Mouse (Mus musculus) hindbrain, embryonic 15.5 days (tissue): Measurements from ENCODE around the gene Agpat1. TPM values are rescaled to one million over a fixed set of nuclear protein-coding genes. Genes with fewer than 3 reads are reported as not detected.

ENCODE experiments used
- ATAC-seq: fragments of 200-750 bp; cut with Nextera tagmentation; 2 replicates; pipeline ENCODE4 v1.8.0; 2017; ENCODE audit warnings: low read depth, moderate number of reproducible peaks, moderate TSS enrichment; ENCODE audit not compliant: low FRiP score
- H3K27ac ChIP-seq: fragments of 300-500 bp; sonication (generic); replicated peaks from 2 replicates; pipeline ENCODE4 v1.5.1; 2015; ENCODE audit warnings: mild to moderate bottlenecking, inconsistent platforms
- H3K27me3 ChIP-seq: fragments of 300-500 bp; sonication (generic); 2 replicates; pipeline ENCODE4 v1.6.1; 2015; ENCODE audit warnings: control low read depth, inconsistent platforms
- H3K36me3 ChIP-seq: fragments of 300-500 bp; sonication (generic); 2 replicates; pipeline ENCODE4 v1.6.1; 2015; ENCODE audit warnings: control low read depth, inconsistent platforms
- H3K4me1 ChIP-seq: fragments of 300-500 bp; sonication (generic); replicated peaks from 2 replicates; pipeline ENCODE4 v1.6.1; 2015; ENCODE audit warnings: control low read depth, inconsistent platforms
- H3K4me2 ChIP-seq: fragments of 300-500 bp; sonication (generic); 2 replicates; pipeline ENCODE4 v1.6.1; 2015; ENCODE audit warnings: moderate library complexity, mild to moderate bottlenecking, inconsistent platforms
- H3K4me3 ChIP-seq: fragments of 300-500 bp; sonication (generic); 2 replicates; pipeline ENCODE4 v1.5.1; 2015; ENCODE audit warnings: mild to moderate bottlenecking, inconsistent platforms
- H3K9ac ChIP-seq: fragments of 300-500 bp; sonication (generic); 2 replicates; pipeline ENCODE4 v1.6.1; 2015; ENCODE audit warnings: inconsistent platforms
- H3K9me3 ChIP-seq: fragments of 300-500 bp; sonication (generic); 2 replicates; pipeline ENCODE4 v1.6.1; 2016; ENCODE audit warnings: control low read depth, inconsistent platforms
- WGBS: fragments of 180-500 bp; shearing (Covaris S2); methylation state at CpG from one replicate; pipeline ENCODE4 v1.1.7; 2015; 5-methylcytosine and 5-hydroxymethylcytosine counted together
- polyA plus RNA-seq: library from polyadenylated mRNA; unstranded; fragments of >200 nt; fragmentation: Nextera tagmentation; extraction: Ambion mirVana; gene quantifications from 2 replicates; pipeline ENCODE4 v1.2.1, GENCODE M21; 2015

The Agpat1 gene
- polyA plus RNA-seq, 1 experiment from 2014 or later = 142 TPM

DNA sequence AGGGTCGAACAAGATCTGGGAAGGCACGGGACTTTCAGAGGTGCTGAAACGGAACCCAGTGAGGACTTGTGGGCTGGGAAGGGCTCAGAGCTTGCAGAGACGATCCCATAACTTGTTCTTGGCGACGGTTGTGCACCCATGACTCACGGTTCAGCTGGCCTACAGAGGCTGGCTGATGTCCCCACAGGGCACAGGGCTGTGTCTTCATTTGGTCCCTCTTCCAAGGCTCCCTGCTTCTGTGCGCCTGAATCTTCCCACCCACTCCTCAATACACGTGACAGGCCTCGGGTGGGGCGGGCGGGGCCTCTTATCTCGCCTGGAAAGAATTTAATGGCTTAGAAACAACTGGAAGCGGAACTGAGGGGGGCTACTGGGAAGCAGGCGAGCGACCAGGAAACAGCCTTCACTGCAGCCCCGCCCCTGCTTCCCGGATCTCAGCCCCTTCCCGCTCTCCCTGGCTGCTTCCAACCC, 57.1 kb downstream of the Agpat1 start:
- no peak for ATAC-seq
- Histone ChIP-seq H3K27me3 (peaks cover 20% of the 10 kb centered on the region), H3K4me1 (peaks cover 12% of the 10 kb centered on the region; the same call in 1 of the 2 replicates), H3K9ac (no peak overlapping the region), H3K27ac (no peak overlapping the region), H3K9me3 (no peaks in the 10 kb centered on the region), H3K4me2 (peak overlapping the region; percentile 41), H3K4me3 (peak overlapping the region; percentile 2; the same call in 1 of the 2 replicates), H3K36me3 (no peaks in the 10 kb centered on the region)
- 14% methylated on average over 19 of the region's 19 CpGs for WGBS

- Histone ChIP-seq H3K27me3 (peaks cover 23% of the 10 kb centered on the region), H3K9ac (no peak overlapping the region), H3K4me3 (no peak overlapping the region), H3K4me1 (peaks cover 8% of the 10 kb centered on the region; the same call in 1 of the 2 replicates), H3K27ac (no peak overlapping the region), H3K9me3 (no peaks in the 10 kb centered on the region), H3K4me2 (no peak overlapping the region), H3K36me3 (no peaks in the 10 kb centered on the region)
- 95% methylated on average over 1 of the region's 1 CpGs for WGBS
- ATAC-seq = no peak
Measured at GRCm38 (mm10) chr17:34662468-34662867, 58.4 kb downstream of the Agpat1 start.

- Histone ChIP-seq H3K27ac (no peak overlapping the region), H3K4me1 (peaks cover 8% of the 10 kb centered on the region; the same call in 1 of the 2 replicates), H3K9me3 (no peaks in the 10 kb centered on the region), H3K36me3 (no peaks in the 10 kb centered on the region), H3K27me3 (peaks cover 23% of the 10 kb centered on the region), H3K9ac (no peak overlapping the region), H3K4me2 (no peak overlapping the region), H3K4me3 (no peak overlapping the region)
- 85% methylated on average over 8 of the region's 8 CpGs for WGBS
- ATAC-seq = no peak
Measured at GRCm38 (mm10) chr17:34662978-34663377, 58.9 kb downstream of the Agpat1 start.

Other genes with a start within 250 kb of the Agpat1 start
- 0.05 TPM in 1 of 2 replicates, not detected in the other for gene Btnl2, start 249.4 kb upstream of the Agpat1 start, polyA plus RNA-seq
- gene Btnl1, start 227.1 kb upstream of the Agpat1 start, polyA plus RNA-seq = not detected in 2 replicates
- gene BC051142, start 205.4 kb upstream of the Agpat1 start, polyA plus RNA-seq = 4.8 and 5.5 TPM in 2 replicates
- not detected in 2 replicates for gene Btnl4, start 126.9 kb upstream of the Agpat1 start, polyA plus RNA-seq
- not detected in 2 replicates for gene Btnl6, start 86.9 kb upstream of the Agpat1 start, polyA plus RNA-seq
- 7.8 and 7.9 TPM in 2 replicates for gene Notch4, start 40.0 kb upstream of the Agpat1 start, polyA plus RNA-seq
- 4.1 TPM in 2 replicates for gene Gpsm3, start 14.5 kb upstream of the Agpat1 start, polyA plus RNA-seq
- 8.9 TPM in 2 replicates for gene Pbx2, start 13.0 kb upstream of the Agpat1 start, polyA plus RNA-seq
- 1.8 TPM in 2 replicates for gene Ager, start 6.4 kb upstream of the Agpat1 start, polyA plus RNA-seq
- gene Rnf5, start 572 bp upstream of the Agpat1 start, polyA plus RNA-seq = 270 and 283 TPM in 2 replicates
- 10.1 and 12.8 TPM in 2 replicates for gene Egfl8, start 11.7 kb downstream of the Agpat1 start, polyA plus RNA-seq
- 19.1 and 20.4 TPM in 2 replicates for gene Ppt2, start 24.2 kb downstream of the Agpat1 start, polyA plus RNA-seq
- gene Prrt1, start 25.3 kb downstream of the Agpat1 start, polyA plus RNA-seq = 6.8 and 9.8 TPM in 2 replicates
- gene Fkbpl, start 40.5 kb downstream of the Agpat1 start, polyA plus RNA-seq = 16.1 and 16.4 TPM in 2 replicates
- gene Atf6b, start 42.9 kb downstream of the Agpat1 start, polyA plus RNA-seq = 108 and 120 TPM in 2 replicates
- 0.27 and 0.31 TPM in 2 replicates for gene Tnxb, start 66.3 kb downstream of the Agpat1 start, polyA plus RNA-seq
- 0.21 and 0.47 TPM in 2 replicates for gene C4b, start 139.6 kb downstream of the Agpat1 start, polyA plus RNA-seq
- not detected in 2 replicates for gene Cyp21a1, start 200.3 kb downstream of the Agpat1 start, polyA plus RNA-seq
- 43.9 TPM in 2 replicates for gene Stk19, start 232.7 kb downstream of the Agpat1 start, polyA plus RNA-seq
- gene Dxo, start 232.8 kb downstream of the Agpat1 start, polyA plus RNA-seq = 67.2 and 68.3 TPM in 2 replicates
- gene Skiv2l, start 245.9 kb downstream of the Agpat1 start, polyA plus RNA-seq = 59.4 and 63.4 TPM in 2 replicates
- gene Nelfe, start 246.1 kb downstream of the Agpat1 start, polyA plus RNA-seq = 81.0 and 94.4 TPM in 2 replicates